Mouse (Mus musculus): Measurements from ENCODE around the gene Gsta2. TPM values are rescaled to one million over a fixed set of nuclear protein-coding genes. Genes with fewer than 3 reads are reported as not detected.
"Not testable (repeated sequence)": the region's sequence is repeated elsewhere in the genome, so short reads cannot be mapped to it uniquely, and the experiment has no call there.

Gene Gsta2
- total RNA-seq, 4 experiments from 2014 or later: 6.1 to 7.5 TPM; not detected in 2

- no peak for DNase-seq
These were observed 10.4 kb upstream of the Gsta2 start for GRCm38 (mm10) chr9:78365850-78366544.

GRCm38 (mm10) chr9:78364701-78365100 lies 9.1 kb upstream of the Gsta2 start:
- DNase-seq: no peak

GRCm38 (mm10) chr9:78363374-78363773 lies 7.8 kb upstream of the Gsta2 start:
- DNase-seq: no peak

GRCm38 (mm10) chr9:78360484-78360872 lies 4.9 kb upstream of the Gsta2 start:
- DNase-seq: no peak

- no peak for DNase-seq
These were observed 4.3 kb upstream of the Gsta2 start for GRCm38 (mm10) chr9:78359750-78360483.

GRCm38 (mm10) chr9:78358053-78358452 lies 2.5 kb upstream of the Gsta2 start:
- DNase-seq: peak; percentile 34

- no peak for DNase-seq
These were observed 666 bp downstream of the Gsta2 start for GRCm38 (mm10) chr9:78354665-78355578.

- DNase-seq: no peak
These were observed 3.9 kb downstream of the Gsta2 start for GRCm38 (mm10) chr9:78351504-78352220.

- not testable (repeated sequence) for DNase-seq
These were observed 5.6 kb downstream of the Gsta2 start for GRCm38 (mm10) chr9:78350007-78350406.

- not testable (repeated sequence) for DNase-seq
These were observed 6.4 kb downstream of the Gsta2 start for GRCm38 (mm10) chr9:78349141-78349540.

GRCm38 (mm10) chr9:78348206-78349004 lies 7.2 kb downstream of the Gsta2 start:
- peak; percentile 62 for DNase-seq

- no peak for DNase-seq
These were observed 8.6 kb downstream of the Gsta2 start for GRCm38 (mm10) chr9:78347004-78347403.

- not testable (repeated sequence) for DNase-seq
These were observed 10.4 kb downstream of the Gsta2 start for GRCm38 (mm10) chr9:78345235-78345634.

GRCm38 (mm10) chr9:78343055-78343454 lies 12.5 kb downstream of the Gsta2 start:
- not testable (repeated sequence) for DNase-seq

GRCm38 (mm10) chr9:78342494-78342893 lies 13.1 kb downstream of the Gsta2 start:
- DNase-seq: not testable (repeated sequence)

GRCm38 (mm10) chr9:78340324-78340723 lies 15.3 kb downstream of the Gsta2 start:
- not testable (repeated sequence) for DNase-seq

GRCm38 (mm10) chr9:78337050-78337449 lies 18.5 kb downstream of the Gsta2 start:
- not testable (repeated sequence) for DNase-seq

- DNase-seq: not testable (repeated sequence)
These were observed 28.3 kb downstream of the Gsta2 start, which contains the start of gene Omt2b for GRCm38 (mm10) chr9:78327289-78327688. Omt2b (plus strand) TSS chr9:78327589.

GRCm38 (mm10) chr9:78319499-78319898 lies 36.1 kb downstream of the Gsta2 start:
- no peak for DNase-seq

- DNase-seq: no peak
These were observed 40.9 kb downstream of the Gsta2 start, which contains the start of gene Omt2a for GRCm38 (mm10) chr9:78314696-78315095. Omt2a (minus strand) TSS chr9:78314796.

GRCm38 (mm10) chr9:78308122-78308521 lies 47.5 kb downstream of the Gsta2 start:
- DNase-seq: not testable (repeated sequence)
